Mouse (Mus musculus) lung, adult 2 months (tissue): ENCODE data around the gene Tmem253. TPM values are rescaled to one million over a fixed set of nuclear protein-coding genes. Genes with fewer than 3 reads are reported as not detected.

Experiments used
- DNase-seq: peaks from one replicate; pipeline ENCODE4 v3.0.0; 2022
- H3K4me1 ChIP-seq: fragments of 200-500 bp; 2 replicates; pipeline ENCODE4 v1.6.1; 2011; ENCODE audit warnings: low read length; ENCODE audit not compliant: control insufficient read depth, insufficient read depth
- H3K4me3 ChIP-seq: fragments of 200-500 bp; replicated peaks from 2 replicates; pipeline ENCODE3; 2011; ENCODE audit warnings: low read depth, mild to moderate bottlenecking, control low read depth, low read length; ENCODE audit errors: extremely low read depth
- CTCF ChIP-seq: fragments of 200-500 bp; IDR thresholded peaks from 2 replicates; pipeline ENCODE4 v1.5.1; 2011; ENCODE audit warnings: mild to moderate bottlenecking, low read length, control low read depth; ENCODE audit not compliant: insufficient read depth
- POLR2A ChIP-seq: fragments of 200-500 bp; IDR thresholded peaks from 2 replicates; pipeline ENCODE4 v1.6.1; 2011; ENCODE audit warnings: low read depth, mild to moderate bottlenecking, control low read depth, low read length, borderline replicate concordance; ENCODE audit errors: extremely low read depth
- WGBS: fragments of 180-500 bp; shearing (Covaris S2); methylation state at CpG from one replicate; pipeline ENCODE4 v1.1.7; 2018; 5-methylcytosine and 5-hydroxymethylcytosine counted together
- polyA plus RNA-seq: library from polyadenylated mRNA; depleted of rRNA; stranded (reverse); fragments of >200 nt; gene quantifications from 2 replicates; pipeline ENCODE4 v1.2.3, GENCODE M21; 2012; rRNA removed

Tmem253 gene
- 0.58 and 0.69 TPM in 2 replicates for polyA plus RNA-seq

DNA sequence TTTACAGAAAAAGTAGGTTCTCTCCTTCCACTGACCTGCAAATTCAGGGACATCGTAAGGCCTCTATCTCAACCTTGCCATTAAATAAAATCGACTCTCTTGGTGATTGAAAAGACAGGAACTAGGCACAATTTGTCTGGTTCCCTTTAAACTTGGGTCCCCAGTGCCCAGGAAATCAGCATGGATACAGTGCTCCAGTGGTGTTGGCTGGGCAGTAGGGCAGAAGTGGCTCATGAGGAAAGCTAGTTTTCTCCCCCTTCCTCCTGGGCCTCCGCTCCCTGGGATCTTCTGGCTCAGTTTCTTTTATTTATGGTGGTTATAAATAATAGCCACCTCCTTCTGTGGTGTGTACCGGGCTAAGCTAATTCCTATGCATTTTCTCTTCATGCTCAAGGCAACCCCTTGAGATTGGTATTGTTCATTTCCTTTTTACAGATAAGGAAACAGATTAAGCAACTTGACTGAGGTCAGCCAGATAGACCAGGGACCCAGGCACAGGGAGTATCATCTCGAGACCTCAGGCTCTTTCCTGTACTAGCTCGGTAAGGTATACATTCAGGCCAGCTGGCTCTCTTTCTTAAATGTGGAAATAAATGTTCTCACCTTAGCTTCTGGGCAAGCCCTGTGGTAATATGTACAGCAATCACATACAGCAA is at the start of gene Tmem253:
Tmem253 (plus strand) TSS at position 214 of the 656 bp plus-strand sequence.
- DNase-seq: no peak
- TF ChIP-seq CTCF: no peak
- no peak for TF ChIP-seq POLR2A
- Histone ChIP-seq H3K4me3 (peak within 1 kb of the TSS; percentile 88), H3K4me1 (peaks cover 11% of the 10 kb centered on the region)
- 14% methylated on average over 6 of the region's 6 CpGs for WGBS

DNA sequence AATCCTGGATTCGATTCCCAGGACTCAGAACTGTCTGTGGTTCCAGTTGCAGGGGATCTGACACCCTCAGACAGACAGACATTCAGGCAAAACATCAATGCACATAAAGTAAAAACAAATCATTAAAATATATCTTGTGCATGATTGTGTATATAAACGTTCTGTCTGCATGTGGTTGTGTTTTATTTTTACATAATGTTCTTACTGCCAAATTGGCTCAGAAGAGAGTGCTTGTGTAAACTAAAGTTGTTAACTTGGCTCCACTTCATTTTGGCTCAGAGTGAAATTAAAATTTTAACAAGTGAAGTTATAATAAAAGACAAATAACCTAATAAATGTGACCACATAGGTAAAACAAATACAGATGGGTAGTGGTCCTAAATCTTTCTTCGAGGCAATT is 48.1 kb upstream of the Tmem253 start:
- WGBS: 50% methylated on average over 3 of the region's 3 CpGs
- H3K4me3 ChIP-seq: no peak overlapping the region
- TF ChIP-seq CTCF: no peak
- TF ChIP-seq POLR2A: no peak
- no peak for DNase-seq
- H3K4me1 ChIP-seq: no peaks in the 10 kb centered on the region

DNA sequence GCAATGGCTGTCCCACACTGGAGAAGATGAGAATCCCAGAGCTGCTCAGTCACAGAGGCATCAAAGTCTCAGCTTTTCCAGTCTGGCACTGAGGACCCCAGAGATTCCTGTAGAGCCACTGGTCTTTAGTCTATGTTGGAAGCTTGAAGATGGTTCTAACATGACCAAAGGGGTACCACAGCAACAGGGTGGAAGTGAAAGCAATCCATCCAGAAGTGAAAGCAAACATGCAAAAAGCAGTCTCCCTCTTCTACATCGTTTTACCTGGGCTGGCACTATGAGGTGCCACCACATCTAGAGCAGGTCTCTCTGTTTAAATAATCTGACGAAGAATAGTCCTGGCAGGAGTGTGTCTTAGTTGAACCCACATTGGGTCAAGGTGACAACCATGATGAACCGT is 36.2 kb upstream of the Tmem253 start:
- WGBS: 77% methylated on average over 3 of the region's 3 CpGs
- TF ChIP-seq CTCF: no peak
- no peak for TF ChIP-seq POLR2A
- H3K4me1 ChIP-seq: no peaks in the 10 kb centered on the region

DNA sequence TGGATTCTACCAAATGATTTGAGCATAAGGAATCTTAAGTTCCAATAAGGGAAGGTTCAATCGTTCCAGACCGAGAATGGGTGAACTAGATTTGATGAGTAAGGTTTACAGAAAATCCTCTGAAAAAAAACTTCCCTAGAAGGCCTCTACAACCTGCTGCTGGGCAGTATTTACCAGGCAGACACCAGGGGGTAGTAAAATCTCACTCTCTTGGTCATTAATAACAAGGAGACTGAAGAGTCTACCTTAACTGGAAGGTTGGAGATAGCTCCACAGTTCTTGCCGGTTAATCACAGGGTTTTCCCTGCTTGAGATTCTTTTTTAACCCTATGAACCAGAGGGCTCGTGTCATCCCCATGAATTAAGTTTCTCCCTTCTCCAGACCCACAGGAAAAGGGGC is 32.2 kb upstream of the Tmem253 start:
- no peak for TF ChIP-seq POLR2A
- no peak for TF ChIP-seq CTCF
- no peak overlapping the region for H3K4me3 ChIP-seq
- peaks cover 6% of the 10 kb centered on the region; the same call in 1 of the 2 replicates for H3K4me1 ChIP-seq
- DNase-seq: no peak
- 60% methylated on average over 4 of the region's 4 CpGs for WGBS

More for the DNA sequence above, 36.2 kb upstream of the Tmem253 start:
- H3K4me3 ChIP-seq: no peak overlapping the region
- DNase-seq: no peak

DNA sequence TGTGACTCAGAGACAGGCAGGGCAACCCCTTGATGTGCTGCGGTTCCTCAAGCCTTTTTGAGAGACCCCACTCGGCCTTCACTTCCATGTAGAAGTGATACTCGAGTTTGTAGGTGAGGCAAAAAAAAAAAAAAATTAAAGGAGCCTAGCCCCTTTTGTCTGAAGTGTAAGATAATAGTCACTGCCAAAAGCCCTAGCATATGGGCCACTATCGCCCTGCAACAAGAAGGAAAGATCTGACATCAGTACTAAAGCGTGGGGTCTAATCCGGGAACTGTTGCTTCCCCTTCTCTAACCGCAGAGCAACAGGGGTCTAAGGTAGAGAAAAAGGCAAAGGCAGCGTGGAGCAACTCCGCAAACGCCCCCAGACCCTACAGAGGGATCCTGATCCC is 31.6 kb upstream of the Tmem253 start:
- peaks cover 6% of the 10 kb centered on the region; the same call in 1 of the 2 replicates for H3K4me1 ChIP-seq
- TF ChIP-seq POLR2A (no peak), CTCF (no peak)
- H3K4me3 ChIP-seq: no peak overlapping the region
- DNase-seq: no peak
- 42% methylated on average over 10 of the region's 10 CpGs for WGBS

DNA sequence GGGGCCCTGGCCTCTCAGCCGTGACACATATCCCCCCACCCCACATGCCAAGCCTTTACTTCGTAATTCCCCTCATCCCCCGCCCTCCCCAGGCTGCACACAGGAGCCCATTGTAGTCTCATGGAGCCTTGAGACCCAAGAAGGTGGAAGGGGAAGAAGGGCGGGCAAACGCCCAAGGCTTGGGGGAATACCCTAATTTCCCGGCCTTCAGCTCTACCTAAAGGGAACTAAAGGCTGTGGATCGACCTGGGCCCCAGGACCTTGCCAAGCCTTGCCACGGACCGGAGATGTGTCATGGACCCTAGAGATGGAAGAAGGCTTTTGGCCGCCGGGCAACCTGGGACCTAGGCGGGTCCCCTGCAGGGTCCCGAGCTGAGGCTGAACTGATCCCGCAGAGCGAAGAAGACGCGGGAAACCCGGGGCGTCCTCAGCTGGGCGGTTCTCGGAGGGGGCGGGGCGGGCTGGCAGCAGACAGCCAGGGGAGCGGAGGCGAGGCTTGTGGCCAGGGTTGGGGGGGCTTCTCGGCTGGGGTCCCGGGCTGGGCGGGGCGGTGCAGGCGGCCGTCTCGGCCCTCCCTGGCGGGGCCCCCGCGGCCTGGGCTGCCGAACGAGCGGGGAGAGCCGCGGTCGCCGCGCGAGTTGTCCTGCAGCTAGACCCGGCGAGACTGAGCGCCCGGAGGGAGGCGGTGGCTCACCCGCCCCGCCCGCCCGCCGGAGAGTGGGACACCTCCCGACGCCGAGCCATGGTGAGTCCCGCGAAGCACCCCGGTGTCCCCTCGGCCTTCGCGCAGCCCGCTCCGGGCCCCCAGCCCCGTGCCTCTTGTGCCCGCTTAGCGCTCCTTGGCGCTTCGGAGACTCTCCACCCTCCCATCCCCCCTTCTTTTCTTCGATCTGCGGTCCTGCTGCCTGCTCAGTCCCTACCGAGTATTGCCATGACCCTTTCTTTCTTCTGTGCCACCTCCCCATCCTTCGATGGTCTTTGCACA is 30.9 kb upstream of the Tmem253 start, which contains the start of gene Arhgef40:
Arhgef40 (plus strand) TSS at position 473 of the 985 bp plus-strand sequence.
- Histone ChIP-seq H3K4me1 (peaks cover 6% of the 10 kb centered on the region; the same call in 1 of the 2 replicates), H3K4me3 (peak within 1 kb of the TSS; percentile 61)
- WGBS: 1% methylated on average over 73 of the region's 74 CpGs
- TF ChIP-seq CTCF: no peak
- TF ChIP-seq POLR2A: no peak
- peak; percentile 68 for DNase-seq

DNA sequence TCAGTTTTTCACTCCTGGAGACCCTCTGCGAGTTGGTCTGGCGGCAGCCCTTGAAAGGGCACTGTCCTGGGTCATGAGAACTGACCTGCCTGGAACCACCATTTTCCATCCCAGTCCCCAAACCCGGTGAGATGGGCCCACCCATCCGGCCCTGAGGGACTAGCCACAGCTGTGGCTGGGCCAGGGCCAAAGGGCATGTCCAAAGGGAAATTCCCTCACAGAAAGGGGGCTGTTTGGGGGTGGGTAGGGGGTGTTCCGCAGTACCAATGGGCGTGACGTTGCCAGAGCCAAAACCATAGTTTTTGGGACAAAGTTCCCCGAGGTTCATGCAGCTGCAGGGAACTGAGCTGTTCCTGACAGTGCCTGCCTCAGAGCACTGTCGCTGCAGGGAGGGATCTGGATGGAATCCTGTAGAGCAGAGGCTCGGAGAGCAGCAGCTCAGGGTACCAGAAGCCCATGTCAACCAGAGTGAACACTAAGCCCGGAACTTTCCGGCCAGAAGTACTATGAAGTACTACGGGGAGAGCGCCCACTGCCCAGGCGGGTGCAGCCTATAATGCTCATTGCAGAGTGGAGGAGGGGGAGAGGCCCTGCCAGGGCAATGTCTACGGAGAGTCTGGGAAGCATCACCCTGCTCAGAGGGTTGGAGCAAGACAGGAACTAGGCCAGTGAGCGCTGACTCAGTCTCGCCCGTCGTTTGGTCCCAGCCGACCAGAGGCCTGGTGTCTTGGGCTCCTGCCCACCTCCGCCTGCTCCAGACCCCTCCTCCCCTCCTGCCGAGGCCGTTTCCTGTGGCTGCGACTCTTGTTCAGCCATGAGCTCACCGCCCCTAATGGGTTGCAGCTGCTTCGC is 29.9 kb upstream of the Tmem253 start:
- peak; percentile 50 for DNase-seq
- no peak for TF ChIP-seq CTCF
- peak; percentile 57; the same call in 1 of the 2 replicates for TF ChIP-seq POLR2A
- WGBS: 2% methylated on average over 27 of the region's 27 CpGs
- H3K4me3 ChIP-seq: peak overlapping the region; percentile 61
- peaks cover 6% of the 10 kb centered on the region; the same call in 1 of the 2 replicates for H3K4me1 ChIP-seq

DNA sequence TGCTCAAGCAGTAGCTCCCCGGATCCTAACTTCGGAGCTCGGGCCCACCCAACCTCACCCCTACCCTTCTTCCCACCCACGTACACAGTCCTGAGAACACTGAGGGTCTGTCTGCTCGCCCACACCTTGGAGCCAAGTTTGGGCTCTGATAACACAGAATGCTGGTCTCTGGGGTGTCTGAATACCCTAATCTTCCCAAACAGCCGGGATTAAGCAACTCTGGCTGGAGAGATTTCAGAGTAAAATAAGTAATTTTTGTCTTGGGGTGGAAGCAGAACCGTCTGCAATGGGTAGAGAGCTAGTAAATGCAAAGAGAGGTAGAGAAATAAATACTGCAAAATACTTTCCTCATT is 29.3 kb upstream of the Tmem253 start:
- H3K4me1 ChIP-seq: peaks cover 6% of the 10 kb centered on the region; the same call in 1 of the 2 replicates
- WGBS: 33% methylated on average over 7 of the region's 7 CpGs
- H3K4me3 ChIP-seq: peak overlapping the region; percentile 61
- TF ChIP-seq POLR2A (no peak), CTCF (no peak)
- DNase-seq: no peak

DNA sequence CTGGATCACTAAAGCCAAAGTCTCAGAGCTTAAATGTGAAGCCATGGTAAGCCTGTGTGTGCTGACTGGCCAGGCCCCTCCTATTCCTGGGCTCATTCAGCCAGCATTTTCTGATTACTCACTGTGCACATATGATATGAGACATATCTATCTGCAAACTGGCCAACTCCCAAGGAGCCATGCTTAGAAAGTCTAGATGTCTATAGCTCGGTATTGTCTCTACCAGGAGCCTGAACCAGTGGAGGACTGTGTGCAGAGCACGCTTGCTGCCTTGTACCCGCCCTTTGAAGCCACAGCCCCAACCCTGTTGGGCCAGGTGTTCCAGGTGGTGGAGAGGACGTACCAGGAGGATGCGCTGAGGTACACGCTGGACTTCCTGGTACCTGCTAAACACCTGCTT is 28.3 kb upstream of the Tmem253 start:
- no peak for DNase-seq
- WGBS: 83% methylated on average over 6 of the region's 6 CpGs

More for the DNA sequence above, 28.3 kb upstream of the Tmem253 start:
- peaks cover 6% of the 10 kb centered on the region; the same call in 1 of the 2 replicates for H3K4me1 ChIP-seq
- TF ChIP-seq POLR2A (no peak), CTCF (no peak)
- no peak overlapping the region for H3K4me3 ChIP-seq
